Mouse (Mus musculus) cerebellum, adult 9-11 months (tissue): ENCODE measurements at regions not wholly inside any gene's neighbourhood (a gene's known extent, or its start where the extent isn't known, plus 50 kb on each side); places are given as distances from the start of the nearest gene placed in this dataset.

Experiments used
- DNase-seq: peaks from one replicate; pipeline ENCODE4 v3.0.0; 2022

- DNase-seq, result no peak
Observed at GRCm38 (mm10) chr19:27147404-27147803, 68.9 kb upstream of the Vldlr start.

GRCm38 (mm10) chr19:27148330-27148729 lies 68.0 kb upstream of the Vldlr start:
- DNase-seq, result no peak

- no peak for DNase-seq
Observed at GRCm38 (mm10) chr19:27149567-27149966, 66.7 kb upstream of the Vldlr start.

GRCm38 (mm10) chr19:27161933-27162332 lies 54.4 kb upstream of the Vldlr start:
- no peak for DNase-seq
